Mouse (Mus musculus) T-helper 17 cell (primary cell): ENCODE measurements at regions not wholly inside any gene's neighbourhood (a gene's known extent, or its start where the extent isn't known, plus 50 kb on each side); places are given as distances from the start of the nearest gene placed in this dataset.

Experiments used
- in situ Hi-C, 2 experiments: fragments of 300-600 bp; cut with MboI, MseI; formaldehyde crosslinking; loops; 1 replicate in 1 of 2; 2 replicates in 1 of 2; pipeline ENCODE4 v1.15.1; 2025; ENCODE audit warnings: high pct_unique_total_duplicates in 2 of 2

GRCm38 (mm10) chr4:47622851-47623743, 148.6 kb downstream of the Sec61b start:
- in situ Hi-C loops = no loop called here

GRCm38 (mm10) chr4:47630006-47630405, 155.5 kb downstream of the Sec61b start:
- in situ Hi-C loops = no loop called here

- in situ Hi-C loops = no loop called here
Observed at GRCm38 (mm10) chr4:47630427-47630826, 156.0 kb downstream of the Sec61b start.

GRCm38 (mm10) chr4:47638876-47639494, 164.5 kb downstream of the Sec61b start:
- in situ Hi-C loops = no loop called here

- in situ Hi-C loops = loop anchor here in 1 of 2 experiments (10.0 kb wide), 1 partner anchor 640 kb away; no protein-coding TSS in a partner anchor
Observed at GRCm38 (mm10) chr4:47645093-47645492, 170.6 kb downstream of the Sec61b start.

GRCm38 (mm10) chr4:47648701-47649100, 174.2 kb downstream of the Sec61b start:
- in situ Hi-C loops = loop anchor here in 1 of 2 experiments (10.0 kb wide), 1 partner anchor 636 kb away; no protein-coding TSS in a partner anchor

- in situ Hi-C loops = loop anchor here in 1 of 2 experiments (10.0 kb wide), 1 partner anchor 635 kb away; no protein-coding TSS in a partner anchor
Observed at GRCm38 (mm10) chr4:47649951-47650350, 175.5 kb downstream of the Sec61b start.

- in situ Hi-C loops = no loop called here
Observed at GRCm38 (mm10) chr4:47651521-47651920, 177.1 kb downstream of the Sec61b start.

GRCm38 (mm10) chr4:47653143-47653542, 178.7 kb downstream of the Sec61b start:
- in situ Hi-C loops = no loop called here

GRCm38 (mm10) chr4:47669519-47669918, 195.1 kb downstream of the Sec61b start:
- in situ Hi-C loops = no loop called here

GRCm38 (mm10) chr4:47670476-47670875, 196.0 kb downstream of the Sec61b start:
- in situ Hi-C loops = no loop called here

GRCm38 (mm10) chr4:47671362-47671761, 196.9 kb downstream of the Sec61b start:
- in situ Hi-C loops = no loop called here

- in situ Hi-C loops = no loop called here
Observed at GRCm38 (mm10) chr4:47681141-47681540, 206.7 kb downstream of the Sec61b start.

- in situ Hi-C loops = loop anchor here in 1 of 2 experiments (10.0 kb wide), 1 partner anchor 476 kb away; no protein-coding TSS in a partner anchor
Observed at GRCm38 (mm10) chr4:47691207-47691606, 216.7 kb downstream of the Sec61b start.

- in situ Hi-C loops = loop anchor here in 1 of 2 experiments (10.0 kb wide), 1 partner anchor 478 kb away; no protein-coding TSS in a partner anchor
Observed at GRCm38 (mm10) chr4:47692654-47693053, 218.2 kb downstream of the Sec61b start.

GRCm38 (mm10) chr4:47693221-47693620, 218.8 kb downstream of the Sec61b start:
- in situ Hi-C loops = loop anchor here in 1 of 2 experiments (10.0 kb wide), 1 partner anchor 478 kb away; no protein-coding TSS in a partner anchor

- in situ Hi-C loops = loop anchor here in 1 of 2 experiments (10.0 kb wide), 1 partner anchor 482 kb away; no protein-coding TSS in a partner anchor
Observed at GRCm38 (mm10) chr4:47697071-47697470, 222.6 kb downstream of the Sec61b start.

- in situ Hi-C loops = loop anchor here in 1 of 2 experiments (10.0 kb wide), 1 partner anchor 484 kb away; no protein-coding TSS in a partner anchor
Observed at GRCm38 (mm10) chr4:47698514-47698913, 224.1 kb downstream of the Sec61b start.

GRCm38 (mm10) chr4:47698926-47699325, 224.5 kb downstream of the Sec61b start:
- in situ Hi-C loops = loop anchor here in 1 of 2 experiments (10.0 kb wide), 1 partner anchor 484 kb away; no protein-coding TSS in a partner anchor

- in situ Hi-C loops = no loop called here
Observed at GRCm38 (mm10) chr4:47703501-47703900, 229.0 kb downstream of the Sec61b start.

GRCm38 (mm10) chr4:47704607-47705006, 230.1 kb downstream of the Sec61b start:
- in situ Hi-C loops = no loop called here

- in situ Hi-C loops = no loop called here
Observed at GRCm38 (mm10) chr4:47707966-47708365, 233.5 kb downstream of the Sec61b start.
